In genomic region chr8:91504891-91505290, GRCm38 (mm10) we compare ENCODE assay signal across 10 mouse cellular contexts.
DNase-seq lines count a peak whose midpoint lies in the region; ATAC-seq and TF ChIP-seq lines count a peak whose summit lies in the region.
"Had no signal": no experiment of that assay in that cellular context is flagged by ENCODE, and none has a peak within 500 bp of the region (broad histone marks: within the 10 kb centered on the region; RNA-seq: fewer than 3 reads in every experiment).

No protein-coding gene starts in this region.

- peaks cover 30% of the 10 kb centered on the region for H3K4me1 ChIP-seq in kidney, embryonic 16.5 days (ENCODE audit: insufficient read depth, low read length)

- H3K9me3 ChIP-seq in kidney, embryonic 16.5 days (ENCODE audit: low read length), result no peaks in the 10 kb centered on the region
- H3K9me3 ChIP-seq: embryonic facial prominence, embryonic 13.5 days; liver, embryonic 12.5 days had no signal

- DNase-seq in kidney, adult 11 months, result peak; percentile 26
- DNase-seq in brain, adult 2 months (ENCODE audit: low read depth, low spot score), result peak; percentile 72
- DNase-seq in gastrocnemius, adult 2 months, result peak; percentile 66
- peak; percentile 42 for DNase-seq in lung, postnatal 25 days (ENCODE audit: low spot score)
- no peak for DNase-seq in embryo, embryonic 9.5 days (ENCODE audit: extremely low spot score)
- no peak for DNase-seq in right cerebral cortex, adult 2 months (ENCODE audit: low spot score in 2 of 2)

- H3K4me2 ChIP-seq in kidney, embryonic 16.5 days (replicated peaks; ENCODE audit: low read depth, low read length), result no peak overlapping the region
- H3K4me2 ChIP-seq: embryonic facial prominence, embryonic 13.5 days; liver, embryonic 12.5 days had no signal

- H3K27ac ChIP-seq in kidney, embryonic 16.5 days (ENCODE audit: low read length), result no peak overlapping the region
- H3K27ac ChIP-seq in gastrocnemius, adult 2 months, result peak overlapping the region; percentile 31
- H3K27ac ChIP-seq: embryonic facial prominence, embryonic 13.5 days; liver, embryonic 12.5 days had no signal

- no peaks in the 10 kb centered on the region for H3K27me3 ChIP-seq in kidney, embryonic 16.5 days (ENCODE audit: insufficient read depth, low read length)
- H3K27me3 ChIP-seq: embryonic facial prominence, embryonic 13.5 days; liver, embryonic 12.5 days had no signal

- 72% methylated on average over 10 of the region's 10 CpGs for WGBS in kidney, embryonic 16.5 days

- no peak for TF ChIP-seq CTCF in gastrocnemius, adult 2 months (IDR thresholded peaks at IDR 0.05)

- H3K4me3 ChIP-seq in kidney, embryonic 16.5 days (ENCODE audit: low read length), result no peak overlapping the region
- H3K4me3 ChIP-seq in gastrocnemius, adult 2 months, result 0 out of 2 replicates have a peak overlapping the region, but pooled peaks have one; percentile 9
- H3K4me3 ChIP-seq: embryonic facial prominence, embryonic 13.5 days; liver, embryonic 12.5 days had no signal

- intact Hi-C loops in gastrocnemius, adult 2 months (cut with DNase I), result no loop called here

- no peak overlapping the region for H3K9ac ChIP-seq in kidney, embryonic 16.5 days (replicated peaks; ENCODE audit: low read length)
- H3K9ac ChIP-seq: embryonic facial prominence, embryonic 13.5 days; liver, embryonic 12.5 days had no signal

- H3K36me3 ChIP-seq in kidney, embryonic 16.5 days (ENCODE audit: insufficient read depth, low read length), result no peaks in the 10 kb centered on the region
- H3K36me3 ChIP-seq: embryonic facial prominence, embryonic 13.5 days; liver, embryonic 12.5 days had no signal

- no peak for ATAC-seq in kidney, embryonic 16.5 days (ENCODE audit: low FRiP score, low TSS enrichment)
- ATAC-seq in frontal cortex, adult (ENCODE audit: low TSS enrichment), result no peak
- ATAC-seq: liver, embryonic 12.5 days had no signal

Comparison
In these comparisons a context has a peak if more than half of its experiments do, and no peak if none do; other contexts are left out.
1. DNase-seq: peak in kidney, adult 11 months (single experiment), brain, adult 2 months (single experiment), gastrocnemius, adult 2 months (single experiment) and lung, postnatal 25 days (single experiment); none in embryo, embryonic 9.5 days (single experiment) and right cerebral cortex, adult 2 months (0 of 2).